Mouse (Mus musculus) embryo, embryonic 10.5 days (tissue): Measurements from ENCODE around the gene Itk.
"Not testable (repeated sequence)": the region's sequence is repeated elsewhere in the genome, so short reads cannot be mapped to it uniquely, and the experiment has no call there.

Experiments used
- DNase-seq: peaks from one replicate; pipeline ENCODE4 v3.0.0-alpha.2; 2015; ENCODE audit warnings: low spot score

Itk gene

DNA sequence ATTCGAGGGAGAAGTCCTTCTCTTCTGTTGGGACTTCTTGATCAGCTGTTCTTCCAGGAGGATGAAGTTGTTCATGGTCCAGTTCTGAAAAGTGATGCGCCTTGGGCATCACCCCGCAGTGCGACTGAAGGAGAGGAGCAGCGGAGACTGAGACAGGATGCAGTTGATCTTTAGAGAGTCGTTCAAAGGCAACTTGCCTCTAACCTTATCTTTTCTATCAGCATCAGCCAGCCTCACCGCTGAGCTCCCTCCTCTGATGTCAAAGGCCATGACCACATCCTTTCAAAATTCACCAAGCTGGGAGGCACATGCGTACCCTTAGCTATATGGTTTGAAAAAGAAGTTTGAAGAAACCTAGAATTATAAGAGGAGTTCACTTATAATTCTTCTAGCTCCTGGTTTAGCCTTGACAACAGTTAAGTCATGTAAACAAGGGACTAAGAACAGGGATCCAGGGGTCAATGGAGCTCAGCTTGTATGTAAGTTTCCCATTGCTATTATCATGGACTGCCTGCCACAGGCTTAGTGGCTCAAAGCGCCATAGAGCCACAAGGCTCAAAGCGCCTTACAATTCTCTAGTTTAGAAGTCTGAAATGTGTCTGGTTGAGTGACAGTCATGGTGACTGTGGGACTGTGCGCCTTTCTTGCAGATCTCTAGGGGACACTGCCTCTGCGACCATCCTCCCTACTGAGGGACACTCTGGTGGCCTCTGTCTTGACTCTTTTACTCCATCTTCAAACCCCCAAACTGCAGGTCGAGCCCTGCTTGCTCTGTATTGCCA lies at the start of gene Itk:
Gene Itk, minus strand, starts transcription at position 180 of the 782 bp plus-strand sequence.
- DNase-seq: no peak

DNA sequence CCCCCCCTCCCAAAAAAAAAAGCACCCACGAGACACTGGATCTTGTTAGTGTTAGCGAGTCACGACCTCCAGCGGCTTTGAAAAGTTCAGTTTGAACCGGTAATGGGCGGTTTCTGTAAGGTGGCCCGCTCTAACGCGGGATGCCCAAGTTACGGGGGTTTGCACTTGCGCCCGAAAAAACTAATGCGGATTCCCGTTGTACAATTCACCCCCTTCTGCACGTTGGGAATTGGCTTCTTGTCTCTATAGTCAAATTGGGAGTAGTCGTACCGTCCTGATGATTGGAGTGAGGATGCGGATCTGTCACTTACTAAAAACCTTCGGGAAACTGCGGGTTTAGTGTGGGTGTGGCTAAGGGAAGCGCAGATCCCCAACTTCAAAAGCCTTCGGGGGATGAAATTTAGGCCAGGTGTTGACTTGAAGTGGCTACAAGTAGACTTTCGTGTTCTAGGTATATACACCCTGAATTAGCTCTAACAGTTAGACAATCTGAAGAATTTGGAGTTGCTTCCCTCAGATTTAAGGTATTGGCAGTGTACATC lies 48.2 kb upstream of the Itk start:
- DNase-seq: peak; percentile 82

DNA sequence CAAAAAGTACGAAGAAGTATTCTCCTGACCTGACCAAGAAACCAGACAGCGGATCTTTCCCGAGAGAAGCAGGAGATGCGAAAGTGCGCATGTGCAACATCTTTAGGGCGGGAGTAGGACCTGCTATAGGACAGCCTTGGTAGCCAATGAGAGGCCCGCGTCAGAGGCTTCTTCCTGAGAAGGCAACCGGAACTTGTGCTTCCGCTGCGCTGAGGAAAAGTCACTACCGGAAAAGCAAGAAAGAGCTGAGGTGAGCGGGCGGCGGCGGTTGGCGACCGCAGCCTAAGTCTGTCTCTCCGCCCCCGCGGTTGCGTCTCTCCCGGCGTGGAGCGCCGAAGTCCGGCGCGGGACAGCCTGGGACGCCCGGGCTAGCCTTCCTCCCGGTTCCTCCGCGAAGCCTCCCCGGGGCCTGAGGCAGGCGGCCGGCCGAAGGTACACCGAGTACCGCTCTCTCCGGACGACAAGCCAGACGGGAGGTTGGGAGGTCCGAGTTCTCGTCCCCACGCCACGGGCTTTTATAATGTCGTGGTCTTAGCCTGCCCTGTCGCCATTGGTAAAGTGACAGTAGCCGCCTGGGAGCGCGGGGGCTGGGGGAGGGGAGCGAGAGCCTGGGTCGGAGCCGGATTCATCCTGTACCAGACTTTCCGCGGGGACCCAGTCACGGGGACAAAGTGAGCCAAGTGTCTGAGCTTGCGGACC lies 47.6 kb upstream of the Itk start, which contains the start of gene Med7:
Gene Med7, plus strand, starts transcription at position 166 of the 699 bp plus-strand sequence.
- peak; percentile 99 for DNase-seq

DNA sequence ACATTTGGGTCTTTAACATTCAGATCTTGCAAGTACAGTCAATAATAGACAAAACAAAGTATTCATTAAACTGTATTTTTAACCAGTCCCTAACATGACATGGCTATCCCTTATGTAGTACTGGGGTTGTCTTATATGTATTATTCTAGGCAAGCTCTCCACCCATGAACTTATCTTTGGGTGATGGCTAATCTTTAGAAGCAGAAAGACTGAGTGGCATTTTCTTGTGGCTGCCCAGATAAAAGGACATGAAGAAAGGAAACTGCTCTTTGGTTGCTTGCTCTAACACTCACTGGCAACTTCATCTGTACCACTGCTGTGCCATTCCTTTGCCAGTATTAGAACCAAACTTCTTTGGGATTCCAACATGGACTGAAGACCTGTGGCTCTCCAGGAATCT lies 46.0 kb upstream of the Itk start:
- no peak for DNase-seq

DNA sequence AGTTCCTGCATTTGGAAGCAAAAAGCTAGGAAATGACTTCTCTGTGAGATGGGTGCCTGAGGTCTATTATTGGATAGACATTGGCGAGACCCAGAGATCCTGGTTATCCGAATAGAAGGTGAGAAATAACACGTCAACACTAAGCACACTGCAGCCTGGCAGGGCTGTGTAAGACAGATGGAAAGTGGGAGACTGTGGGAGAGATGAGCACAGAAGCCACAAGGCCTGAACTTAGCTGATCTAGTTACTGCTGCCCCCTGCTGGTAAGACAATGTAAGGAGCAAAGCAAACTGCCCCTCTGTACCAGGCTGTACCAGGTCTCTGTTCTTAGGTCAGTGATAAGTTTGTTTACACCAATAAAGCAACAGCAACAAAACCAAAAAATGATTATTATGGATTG lies 41.8 kb upstream of the Itk start:
- peak; percentile 94 for DNase-seq

DNA sequence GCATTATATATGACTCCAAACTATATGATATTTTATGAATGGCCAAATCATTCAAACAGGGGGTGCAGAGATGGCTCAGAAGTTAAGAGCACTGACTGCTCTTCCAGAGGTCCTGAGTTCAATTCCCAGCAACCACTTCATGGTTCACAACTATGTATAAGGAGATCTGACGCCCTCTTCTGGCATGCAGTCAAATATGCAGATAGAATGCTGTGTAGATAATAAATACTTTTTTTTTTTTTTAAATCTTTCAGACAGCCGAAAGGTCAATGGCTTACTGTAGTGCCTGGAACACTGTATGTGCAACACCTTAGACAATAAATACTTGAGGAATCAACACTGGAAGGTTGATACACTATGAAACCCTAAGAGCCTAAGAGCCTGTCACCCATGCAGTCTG lies 40.8 kb upstream of the Itk start:
- no peak for DNase-seq

DNA sequence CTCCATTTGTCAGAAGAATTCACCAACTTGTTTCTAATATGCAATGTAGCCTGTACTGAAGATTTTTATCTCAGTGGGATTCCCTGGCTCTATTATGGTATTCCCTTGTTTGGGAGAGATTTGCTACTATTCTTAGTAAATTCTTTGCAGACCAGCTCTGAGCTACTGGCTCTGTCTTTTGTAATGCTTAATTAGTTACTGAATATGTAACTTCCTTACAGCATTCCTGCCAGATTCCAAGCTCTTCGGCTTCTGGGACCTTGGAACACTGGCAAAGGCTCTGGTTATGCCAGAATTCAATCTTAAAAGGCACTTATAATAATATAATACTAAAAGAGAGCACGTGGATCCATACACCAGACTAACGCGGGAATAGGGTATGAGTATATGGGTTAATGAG lies 38.8 kb upstream of the Itk start:
- not testable (repeated sequence) for DNase-seq

DNA sequence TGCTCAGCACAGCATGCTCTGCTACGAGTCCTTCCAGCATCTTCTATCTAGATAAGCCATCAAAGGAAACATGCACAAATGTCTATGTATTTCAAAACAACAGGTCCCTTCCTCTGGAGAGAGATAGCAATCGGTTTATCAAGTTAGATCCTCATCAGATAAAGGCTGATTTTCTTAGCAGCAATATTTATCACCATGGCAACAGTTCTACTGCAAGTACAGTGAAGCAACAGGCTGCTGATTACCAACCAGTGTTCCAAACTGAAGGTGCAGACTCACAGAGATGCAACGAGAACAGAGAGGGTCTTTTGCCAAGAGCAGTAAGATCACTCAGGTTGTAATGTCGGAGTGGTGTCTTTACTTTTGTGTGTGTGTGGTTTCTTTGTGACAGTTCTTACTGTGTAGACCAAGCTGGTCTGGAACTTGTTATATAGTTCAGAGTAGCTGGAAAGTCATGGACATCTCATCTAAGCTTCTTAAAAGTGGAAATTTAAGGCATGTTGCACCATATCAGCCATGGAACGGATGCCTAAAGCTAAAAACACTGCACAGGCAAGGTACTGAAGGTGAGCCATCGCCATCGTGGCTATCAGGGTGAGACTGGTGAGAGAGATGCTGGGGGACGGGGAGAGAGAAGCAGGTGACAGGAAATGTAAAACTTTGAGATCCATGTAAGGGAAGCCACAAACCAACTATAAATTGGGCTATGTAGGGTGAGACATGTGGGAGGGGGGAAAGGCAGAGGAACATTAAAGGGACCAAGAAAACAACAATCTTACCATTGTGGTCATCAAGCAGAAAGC lies 32.0 kb upstream of the Itk start:
- DNase-seq: no peak

DNA sequence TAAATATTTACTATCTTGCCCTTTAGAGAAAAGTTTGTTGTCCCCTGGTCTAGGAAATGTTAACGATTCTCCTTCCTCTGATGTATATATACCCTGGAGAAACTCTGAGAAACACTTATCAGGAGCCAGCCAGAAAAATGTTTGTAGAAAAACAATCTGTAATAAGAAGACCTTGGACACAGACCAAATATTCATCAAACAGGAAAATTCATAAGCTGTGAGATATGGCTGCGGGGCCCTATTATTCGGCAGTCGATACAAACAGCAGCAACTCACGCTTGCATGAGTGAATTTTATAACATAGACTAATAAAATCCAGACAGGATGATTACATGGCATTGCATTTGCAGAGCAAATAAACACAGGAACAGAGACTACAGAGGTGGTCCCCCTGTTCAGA lies 29.5 kb upstream of the Itk start:
- DNase-seq: no peak

DNA sequence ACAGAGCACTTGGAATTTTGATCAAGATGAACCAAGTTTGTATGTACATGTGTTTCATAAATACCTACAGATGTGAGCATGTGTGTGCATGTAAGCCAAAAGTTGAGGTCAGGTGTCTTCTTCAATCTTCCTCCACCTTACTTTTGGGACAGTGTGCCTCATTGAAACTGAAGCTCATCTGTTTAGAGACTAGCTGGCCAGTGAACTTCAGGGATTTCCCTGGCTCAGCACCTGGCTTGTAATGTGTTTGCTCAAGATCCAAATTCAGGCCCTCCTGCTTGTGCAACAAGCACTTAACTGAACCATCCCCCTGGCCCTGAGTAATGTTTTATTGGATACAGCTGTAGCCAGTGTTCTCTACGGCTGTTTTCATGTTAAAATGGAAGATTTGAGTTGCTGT lies 29.1 kb upstream of the Itk start:
- DNase-seq: no peak

DNA sequence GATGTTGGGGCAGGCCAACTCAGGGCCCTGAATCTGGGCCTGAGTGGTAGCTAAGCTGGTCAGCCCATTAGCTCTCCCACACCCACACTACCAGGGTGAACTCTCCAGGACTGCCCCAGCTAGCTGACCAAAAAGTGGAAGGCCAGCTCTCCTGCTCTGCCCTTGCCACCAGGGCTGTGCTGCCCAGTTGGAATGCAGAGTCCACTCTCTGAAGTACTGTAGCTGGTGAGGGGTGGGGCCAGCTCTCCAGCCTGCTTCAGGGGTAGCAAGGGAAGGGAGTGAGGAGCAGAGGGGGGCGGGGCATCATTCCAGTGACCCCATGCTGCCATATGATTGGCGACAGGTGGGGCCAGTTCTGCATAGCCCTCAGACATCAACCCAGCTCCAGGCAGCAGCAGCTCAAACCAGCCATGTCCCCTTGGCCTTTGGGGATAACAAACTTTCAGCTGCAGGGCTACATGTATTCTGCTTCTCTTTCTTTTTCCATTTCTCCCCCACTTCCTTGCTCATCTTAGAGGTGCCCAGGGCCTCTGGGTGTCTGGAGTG lies 20.8 kb upstream of the Itk start:
- no peak for DNase-seq

DNA sequence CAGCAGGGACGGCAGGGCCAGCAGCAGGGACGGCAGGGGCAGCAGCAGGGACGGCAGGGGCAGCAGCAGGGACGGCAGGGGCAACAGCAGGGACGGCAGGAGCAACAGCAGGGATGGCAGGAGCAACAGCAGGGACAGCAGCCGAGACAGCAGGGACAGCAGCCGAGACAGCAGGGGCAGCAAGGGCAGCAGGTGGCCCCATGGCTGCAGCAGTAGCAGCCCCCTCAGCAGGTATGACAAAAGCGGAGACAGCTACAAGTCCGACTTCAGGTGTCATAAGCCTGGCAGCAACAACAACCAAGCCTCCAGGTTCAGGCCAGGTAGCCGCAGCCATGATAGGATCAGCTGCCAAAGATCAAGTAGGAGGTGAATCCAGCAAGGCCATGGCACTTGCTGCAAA lies 17.4 kb upstream of the Itk start:
- no peak for DNase-seq

DNA sequence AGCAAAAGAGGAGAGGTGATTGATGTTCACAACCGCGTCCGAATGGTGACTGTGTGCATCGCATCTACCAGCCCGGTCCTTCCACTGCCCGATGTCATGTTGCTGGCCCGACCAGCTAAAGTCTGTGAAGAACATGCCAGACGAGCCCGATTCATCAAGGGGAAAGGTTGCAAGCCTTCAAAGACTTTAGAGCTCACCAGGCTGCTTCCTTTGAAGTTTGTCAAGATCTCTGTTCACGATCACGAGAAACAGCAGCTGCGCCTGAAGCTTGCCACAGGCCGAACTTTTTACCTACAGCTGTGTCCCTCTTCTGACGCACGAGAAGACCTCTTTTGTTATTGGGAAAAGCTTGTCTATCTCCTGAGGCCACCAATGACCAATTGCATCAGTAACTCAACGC lies 15.7 kb upstream of the Itk start:
- DNase-seq: no peak

DNA sequence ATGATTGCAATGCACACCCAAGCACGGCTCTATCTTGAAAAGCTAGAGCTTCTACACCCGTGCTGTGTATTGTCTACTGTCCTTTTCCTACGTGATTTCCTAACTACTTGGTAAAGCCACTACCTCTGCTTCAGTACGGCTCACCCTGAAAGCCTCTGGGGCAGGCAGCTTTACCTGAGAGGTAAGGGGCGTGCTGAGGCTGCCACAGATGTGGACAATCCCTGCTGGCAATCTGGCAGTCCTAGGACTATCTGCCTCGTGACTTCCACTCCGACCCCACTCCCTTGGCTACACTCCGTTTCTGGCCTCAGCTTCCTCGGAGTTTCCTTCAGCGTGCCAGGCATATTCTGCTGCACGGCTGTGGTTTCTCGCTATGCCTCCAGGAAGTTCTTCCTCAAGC lies 12.2 kb upstream of the Itk start:
- no peak for DNase-seq

DNA sequence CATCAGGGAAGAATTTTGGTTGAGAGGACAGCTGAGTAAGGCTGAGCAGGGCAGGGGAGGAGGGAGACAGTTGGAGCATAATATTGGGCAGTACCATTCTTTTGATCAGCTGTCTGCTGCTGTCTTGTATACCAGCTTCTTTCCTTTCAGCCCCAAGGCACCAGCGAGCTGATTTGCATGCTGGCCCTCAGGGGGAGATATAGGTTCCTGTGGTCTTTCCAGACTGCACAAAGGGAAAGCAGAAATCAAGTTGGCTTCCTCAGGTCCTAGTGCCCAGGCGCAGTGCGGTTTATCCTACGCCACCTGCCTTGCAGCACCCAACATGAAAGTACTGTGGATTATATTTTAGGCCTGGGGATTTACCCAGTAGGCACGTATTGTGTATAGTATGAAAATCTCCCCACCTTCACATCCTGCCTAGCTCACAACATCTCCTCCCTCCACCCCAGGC lies 9.6 kb upstream of the Itk start:
- DNase-seq: no peak

DNA sequence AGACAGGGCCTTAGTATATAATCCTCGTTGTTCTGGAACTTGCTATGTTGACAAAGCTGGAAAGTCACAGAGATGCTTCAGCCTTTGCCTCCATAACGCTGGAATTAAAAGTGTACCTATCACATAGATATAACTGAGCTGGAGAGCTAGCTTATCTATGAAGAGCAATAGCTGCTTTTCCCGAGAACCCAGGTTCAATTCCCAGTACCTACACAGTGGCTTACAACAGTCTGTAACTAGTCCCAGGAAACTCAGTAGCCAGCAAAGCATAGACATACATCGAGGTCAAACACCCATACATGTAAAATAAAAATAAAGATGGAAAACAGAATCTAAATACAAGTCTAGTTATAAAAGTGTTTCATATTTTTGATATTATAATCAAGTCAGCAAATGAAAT lies 9.2 kb upstream of the Itk start:
- no peak for DNase-seq

DNA sequence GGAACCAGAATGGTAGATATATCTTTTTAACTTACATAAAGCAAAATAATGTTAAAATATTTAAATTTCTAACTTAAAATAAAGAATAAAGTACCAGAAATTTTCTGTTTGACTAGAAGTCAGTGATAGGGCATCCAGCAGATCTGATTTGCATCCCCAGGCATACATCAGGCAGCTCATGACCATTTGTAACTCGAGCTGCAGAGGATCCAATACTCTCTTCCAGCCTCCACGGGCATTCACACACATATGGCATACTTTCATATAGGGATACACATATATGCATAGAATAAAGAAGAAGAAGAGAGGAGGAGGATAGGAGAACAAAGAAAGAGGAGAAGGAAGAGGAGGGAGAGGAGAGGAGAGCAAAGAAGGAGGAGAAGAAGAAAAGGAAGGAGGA lies 8.6 kb upstream of the Itk start:
- no peak for DNase-seq

DNA sequence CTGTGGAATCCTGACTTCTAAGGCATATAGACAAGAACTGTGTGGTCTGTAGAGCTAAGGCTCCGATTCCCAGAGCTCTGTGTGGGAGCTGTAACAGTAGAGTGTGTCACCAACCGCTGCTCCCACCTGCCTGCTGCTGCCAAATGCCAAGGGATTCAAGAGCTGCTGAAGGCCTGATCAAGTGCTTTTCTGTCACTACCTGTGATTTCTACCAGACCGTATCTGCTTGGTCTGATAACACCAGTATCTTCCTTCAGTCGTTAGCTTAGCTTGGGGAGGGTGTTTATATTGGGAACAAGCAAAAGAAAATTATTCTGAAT lies 7.5 kb upstream of the Itk start:
- no peak for DNase-seq

DNA sequence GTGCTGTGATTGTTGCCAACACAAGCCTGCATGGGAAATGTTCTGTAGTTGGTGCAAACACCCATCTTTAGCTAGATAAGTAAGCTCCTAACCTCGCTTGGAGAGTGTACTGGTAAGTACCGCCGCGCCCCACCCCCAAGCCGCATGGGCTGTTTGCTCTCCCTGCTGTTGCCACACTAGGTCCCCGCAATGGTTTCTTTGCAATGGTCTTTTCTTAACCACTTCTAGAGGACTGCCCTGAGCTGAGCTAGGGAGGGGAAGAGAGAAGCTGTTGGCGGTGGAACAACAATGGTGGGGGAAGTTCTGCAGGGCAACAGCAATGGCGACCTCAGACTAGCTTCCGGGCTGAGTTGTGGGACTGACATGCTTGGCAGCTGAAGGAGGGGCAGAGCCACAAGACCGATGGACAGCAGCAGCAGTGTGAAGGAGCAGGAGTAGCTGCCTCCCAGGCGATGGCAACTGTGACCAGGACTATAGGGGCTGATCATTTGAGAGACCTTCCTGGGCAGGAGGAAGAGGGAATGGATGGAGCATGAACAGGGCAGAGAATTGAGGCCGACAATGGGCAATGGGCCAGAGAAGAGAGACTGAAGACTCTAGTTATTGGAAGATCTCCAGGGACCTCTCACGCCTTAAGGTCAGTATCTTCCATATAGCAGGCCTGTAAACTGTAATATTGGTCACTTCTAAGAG lies 7.0 kb upstream of the Itk start, which contains the start of gene Fam71b:
Gene Fam71b, plus strand, starts transcription at position 393 of the 693 bp plus-strand sequence.
- no peak for DNase-seq

DNA sequence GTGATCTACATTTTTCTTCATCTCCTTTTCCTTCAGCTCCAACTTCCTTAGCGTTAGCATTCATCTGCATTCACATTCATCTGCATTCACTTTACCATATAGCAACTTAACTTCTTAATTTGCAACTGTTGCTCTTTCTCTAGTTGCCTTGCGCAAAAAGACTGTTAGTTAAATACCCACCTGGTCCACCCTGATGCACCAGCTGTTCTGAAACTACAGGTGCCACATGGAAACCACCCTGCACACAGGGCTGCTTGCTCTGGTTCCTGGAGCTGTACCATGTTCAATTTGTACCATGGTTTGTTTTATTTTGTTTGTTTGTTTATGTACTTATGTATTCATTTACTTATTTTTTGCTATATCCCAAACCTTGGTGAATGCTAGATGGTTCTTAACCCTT lies 6.4 kb upstream of the Itk start:
- no peak for DNase-seq

DNA sequence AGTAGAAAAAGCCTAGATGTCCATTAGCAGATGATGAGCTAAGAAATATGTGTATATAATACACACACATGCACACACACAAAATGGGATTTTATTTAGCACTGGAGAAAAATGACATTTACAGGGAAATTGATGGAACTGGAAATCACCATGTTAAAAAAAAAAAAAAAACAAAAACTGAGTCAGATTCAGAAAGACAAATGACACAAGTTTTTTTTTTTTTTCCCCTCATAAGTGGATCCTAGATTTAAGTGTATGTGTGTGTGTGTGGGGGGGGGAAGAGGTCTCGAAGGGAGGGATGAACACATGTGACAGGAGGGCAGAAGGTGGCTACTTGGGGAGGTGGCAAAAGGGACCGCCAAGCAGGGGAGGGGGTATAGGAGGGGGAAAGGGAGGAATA lies 5.8 kb upstream of the Itk start:
- DNase-seq: no peak

DNA sequence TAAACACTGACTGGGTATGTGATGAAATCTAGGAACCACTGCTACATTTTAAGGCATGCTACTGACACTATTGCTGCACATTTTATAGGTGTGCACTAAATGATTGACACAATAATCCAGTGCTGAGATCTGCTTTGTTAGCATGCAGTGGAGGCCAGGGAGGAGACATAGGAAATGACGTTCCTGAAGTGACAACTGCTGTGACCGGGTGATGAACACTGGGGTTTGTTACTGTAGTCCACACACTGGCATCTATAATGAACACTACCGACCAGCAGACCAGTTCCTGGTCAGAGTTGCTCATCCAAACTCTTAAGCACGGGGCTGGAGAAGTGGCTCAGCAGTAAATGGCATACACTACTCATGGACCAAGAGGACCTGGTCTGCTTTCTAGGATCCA lies 4.1 kb upstream of the Itk start:
- no peak for DNase-seq
